Mouse (Mus musculus) 3134 (cell line): ENCODE results near the gene Pbxip1.
A peak's percentile ranks its signal among the peaks of the same experiment; 100 is the strongest.
"Not testable (repeated sequence)": the region's sequence is repeated elsewhere in the genome, so short reads cannot be mapped to it uniquely, and the experiment has no call there.

Source experiments
- DNase-seq: peaks from one replicate; pipeline ENCODE4 v3.0.0-alpha.2; 2011; ENCODE audit warnings: low spot score; ENCODE audit not compliant: insufficient read length; ENCODE audit errors: extremely low read depth

Gene Pbxip1

GRCm38 (mm10) chr3:89408448-89408847 lies 28.1 kb upstream of the Pbxip1 start:
- no peak for DNase-seq

GRCm38 (mm10) chr3:89409701-89410100 lies 26.8 kb upstream of the Pbxip1 start:
- no peak for DNase-seq

GRCm38 (mm10) chr3:89410864-89411263 lies 25.6 kb upstream of the Pbxip1 start:
- DNase-seq: no peak

- peak; percentile 89 for DNase-seq
Observed at GRCm38 (mm10) chr3:89411490-89412393, 24.8 kb upstream of the Pbxip1 start, which contains the start of gene Flad1. Flad1 (minus strand) TSS chr3:89411870.

GRCm38 (mm10) chr3:89416158-89416557 lies 20.3 kb upstream of the Pbxip1 start:
- DNase-seq: no peak

GRCm38 (mm10) chr3:89417131-89417530 lies 19.4 kb upstream of the Pbxip1 start:
- no peak for DNase-seq

- no peak for DNase-seq
Observed at GRCm38 (mm10) chr3:89417840-89418169, 18.7 kb upstream of the Pbxip1 start.

GRCm38 (mm10) chr3:89418170-89418860 lies 18.2 kb upstream of the Pbxip1 start, which contains the start of the genes Cks1b and Shc1:
Cks1b (minus strand) TSS chr3:89418383.
Shc1 (plus strand) TSS chr3:89418443.
- peak; percentile 96 for DNase-seq

GRCm38 (mm10) chr3:89418861-89419250 lies 17.6 kb upstream of the Pbxip1 start:
- no peak for DNase-seq

GRCm38 (mm10) chr3:89419571-89419970 lies 16.9 kb upstream of the Pbxip1 start:
- DNase-seq: peak; percentile 65

- no peak for DNase-seq
Observed at GRCm38 (mm10) chr3:89419981-89420380, 16.5 kb upstream of the Pbxip1 start.

GRCm38 (mm10) chr3:89420421-89420820 lies 16.1 kb upstream of the Pbxip1 start:
- DNase-seq: no peak

GRCm38 (mm10) chr3:89421002-89421774 lies 15.3 kb upstream of the Pbxip1 start:
- DNase-seq: peak; percentile 82

GRCm38 (mm10) chr3:89421810-89422473 lies 14.6 kb upstream of the Pbxip1 start:
- DNase-seq: no peak

- no peak for DNase-seq
Observed at GRCm38 (mm10) chr3:89422556-89423205, 13.8 kb upstream of the Pbxip1 start.

GRCm38 (mm10) chr3:89424416-89425140 lies 11.9 kb upstream of the Pbxip1 start:
- no peak for DNase-seq

- DNase-seq: no peak
Observed at GRCm38 (mm10) chr3:89425141-89425525, 11.4 kb upstream of the Pbxip1 start.

- DNase-seq: no peak
Observed at GRCm38 (mm10) chr3:89425876-89426275, 10.6 kb upstream of the Pbxip1 start.

- DNase-seq: not testable (repeated sequence)
Observed at GRCm38 (mm10) chr3:89429021-89429420, 7.5 kb upstream of the Pbxip1 start.
